Mouse (Mus musculus) bone marrow macrophage, adult 2 months (primary cell): ENCODE measurements around the gene Odf3l1.

Experiments
- CTCF ChIP-seq: IDR thresholded peaks from 2 replicates; pipeline ENCODE4 v1.5.1; 2012; ENCODE audit warnings: low read depth, mild to moderate bottlenecking, low read length, moderate library complexity
- POLR2A ChIP-seq: IDR thresholded peaks from 2 replicates; pipeline ENCODE4 v1.6.1; 2012; ENCODE audit warnings: mild to moderate bottlenecking, low read depth, low read length, borderline replicate concordance

- no peak for TF ChIP-seq POLR2A
- peak; percentile 82 for TF ChIP-seq CTCF
These were observed 25.3 kb upstream of the Odf3l1 start for GRCm38 (mm10) chr9:56889817-56890216.
